ENCODE assay signal across 13 mouse cellular contexts in genomic region chr15:9596298-9597060, GRCm38 (mm10).
DNase-seq lines count a peak whose midpoint lies in the region; ATAC-seq and TF ChIP-seq lines count a peak whose summit lies in the region.
"Had no signal": no experiment of that assay in that cellular context is flagged by ENCODE, and none has a peak within 500 bp of the region (broad histone marks: within the 10 kb centered on the region; RNA-seq: fewer than 3 reads in every experiment).

No protein-coding gene starts in this region.

- no peaks in the 10 kb centered on the region for H3K9me3 ChIP-seq in kidney, postnatal 0 days (replicated peaks; ENCODE audit: low read length)
- H3K9me3 ChIP-seq in heart, embryonic 11.5 days (replicated peaks; ENCODE audit: control insufficient read depth, low read length): no peaks in the 10 kb centered on the region
- H3K9me3 ChIP-seq: forebrain, embryonic 10.5 days; liver, embryonic 13.5 days; midbrain, embryonic 12.5 days; stomach, embryonic 15.5 days had no signal

- ATAC-seq in activated CD4-positive, CD25-positive, alpha-beta regulatory T cell, adult 4 months: peak; percentile 85
- 0 out of 2 replicates have a peak, but pooled peaks have one; percentile 52 for ATAC-seq in kidney, postnatal 0 days (replicated peaks; ENCODE audit: low FRiP score, low read depth)
- no peak for ATAC-seq in heart, embryonic 11.5 days (replicated peaks; ENCODE audit: insufficient number of reproducible peaks, low FRiP score, low TSS enrichment)

- WGBS in kidney, postnatal 0 days: 86% methylated on average over 6 of the region's 6 CpGs
- WGBS in heart, embryonic 11.5 days (ENCODE audit: insufficient replicate concordance): 77% methylated on average over 6 of the region's 6 CpGs

- no peak for TF ChIP-seq CTCF in kidney, postnatal 0 days (IDR thresholded peaks at IDR 0.05; ENCODE audit: low read depth)

- no peak overlapping the region for H3K9ac ChIP-seq in kidney, postnatal 0 days (ENCODE audit: low read depth, low read length)
- H3K9ac ChIP-seq in heart, embryonic 11.5 days (ENCODE audit: low read depth, low read length): no peak overlapping the region
- H3K9ac ChIP-seq: liver, embryonic 13.5 days; midbrain, embryonic 12.5 days; stomach, embryonic 15.5 days had no signal

- no peak overlapping the region for H3K27ac ChIP-seq in kidney, postnatal 0 days
- H3K27ac ChIP-seq in heart, embryonic 11.5 days (ENCODE audit: low read depth, low read length): no peak overlapping the region
- H3K27ac ChIP-seq: forebrain, embryonic 10.5 days; left cerebral cortex, adult 2 months; liver, embryonic 13.5 days; midbrain, embryonic 12.5 days; stomach, embryonic 15.5 days had no signal

- H3K4me2 ChIP-seq in kidney, postnatal 0 days (ENCODE audit: low read length): no peak overlapping the region
- H3K4me2 ChIP-seq in heart, embryonic 11.5 days: no peak overlapping the region
- H3K4me2 ChIP-seq: liver, embryonic 13.5 days; midbrain, embryonic 12.5 days; stomach, embryonic 15.5 days had no signal

- peak; percentile 7 for DNase-seq in ovary, postnatal 36 days (ENCODE audit: low spot score)
- no peak for DNase-seq in ovary, adult 18-20 months (ENCODE audit: low spot score)
- no peak for DNase-seq in kidney, postnatal 0 days (ENCODE audit: low spot score)
- DNase-seq in cerebellum, adult 18-20 months: no peak
- DNase-seq in cerebellum, adult 11 months: no peak
- DNase-seq: gastrocnemius, postnatal 14 days; liver, embryonic 13.5 days had no signal

- H3K4me1 ChIP-seq in kidney, postnatal 0 days (replicated peaks; ENCODE audit: insufficient read depth, low read length): no peaks in the 10 kb centered on the region
- H3K4me1 ChIP-seq in heart, embryonic 11.5 days (ENCODE audit: control insufficient read depth, insufficient read depth, low read length): no peaks in the 10 kb centered on the region
- H3K4me1 ChIP-seq: forebrain, embryonic 10.5 days; liver, embryonic 13.5 days; midbrain, embryonic 12.5 days; stomach, embryonic 15.5 days had no signal

- H3K4me3 ChIP-seq in kidney, postnatal 0 days (replicated peaks; ENCODE audit: low read depth, low read length): no peak overlapping the region
- no peak overlapping the region for H3K4me3 ChIP-seq in heart, embryonic 11.5 days (ENCODE audit: low read depth, low read length)
- H3K4me3 ChIP-seq: forebrain, embryonic 10.5 days; left cerebral cortex, adult 2 months; liver, embryonic 13.5 days; midbrain, embryonic 12.5 days; stomach, embryonic 15.5 days had no signal

- H3K36me3 ChIP-seq in kidney, postnatal 0 days (ENCODE audit: insufficient read depth, low read length): no peaks in the 10 kb centered on the region
- H3K36me3 ChIP-seq in heart, embryonic 11.5 days (ENCODE audit: control insufficient read depth, insufficient read depth, low read length): no peaks in the 10 kb centered on the region
- H3K36me3 ChIP-seq: forebrain, embryonic 10.5 days; liver, embryonic 13.5 days; midbrain, embryonic 12.5 days; stomach, embryonic 15.5 days had no signal

- no peaks in the 10 kb centered on the region for H3K27me3 ChIP-seq in kidney, postnatal 0 days (ENCODE audit: insufficient read depth, low read length)
- H3K27me3 ChIP-seq in heart, embryonic 11.5 days (ENCODE audit: control insufficient read depth, insufficient read depth, low read length): no peaks in the 10 kb centered on the region
- H3K27me3 ChIP-seq: liver, embryonic 13.5 days; midbrain, embryonic 12.5 days; stomach, embryonic 15.5 days had no signal
